Mouse (Mus musculus) neural tube, embryonic 11.5 days (tissue): Measurements from ENCODE around the gene Gm21704. TPM values are rescaled to one million over a fixed set of nuclear protein-coding genes. Genes with fewer than 3 reads are reported as not detected.
"Not testable (repeated sequence)": the region's sequence is repeated elsewhere in the genome, so short reads cannot be mapped to it uniquely, and the experiment has no call there.

Source experiments
- ATAC-seq: fragments of 200-750 bp; cut with Nextera tagmentation; 2 replicates; pipeline ENCODE4 v1.8.0; 2017; ENCODE audit warnings: moderate number of reproducible peaks, mild to moderate bottlenecking, moderate TSS enrichment, moderate library complexity; ENCODE audit not compliant: insufficient read depth, low FRiP score, low TSS enrichment
- DNase-seq: peaks from one replicate; pipeline ENCODE4 v3.0.0-alpha.2; 2015; ENCODE audit warnings: low spot score
- H3K27ac ChIP-seq: fragments of 300-500 bp; sonication (generic); 2 replicates; pipeline ENCODE4 v1.5.1; 2014; ENCODE audit warnings: low read depth, mild to moderate bottlenecking, low read length
- H3K27me3 ChIP-seq: fragments of 300-500 bp; sonication (generic); 2 replicates; pipeline ENCODE4 v1.6.1; 2014; ENCODE audit warnings: mild to moderate bottlenecking, low read length, mixed read lengths; ENCODE audit not compliant: control insufficient read depth, insufficient read depth
- H3K36me3 ChIP-seq: fragments of 300-500 bp; sonication (generic); 2 replicates; pipeline ENCODE4 v1.6.1; 2014; ENCODE audit warnings: mild to moderate bottlenecking, low read length, moderate library complexity, mixed read lengths; ENCODE audit not compliant: control insufficient read depth, insufficient read depth
- H3K4me1 ChIP-seq: fragments of 300-500 bp; sonication (generic); 2 replicates; pipeline ENCODE4 v1.6.1; 2014; ENCODE audit warnings: low read length, mixed read lengths; ENCODE audit not compliant: control insufficient read depth, insufficient read depth
- H3K4me2 ChIP-seq: fragments of 300-500 bp; sonication (generic); 2 replicates; pipeline ENCODE4 v1.6.1; 2014; ENCODE audit warnings: low read depth, mild to moderate bottlenecking, moderate library complexity
- H3K4me3 ChIP-seq: fragments of 300-500 bp; sonication (generic); 2 replicates; pipeline ENCODE4 v1.5.1; 2014; ENCODE audit warnings: low read depth, low read length
- H3K9ac ChIP-seq: fragments of 300-500 bp; sonication (generic); 2 replicates; pipeline ENCODE4 v1.6.1; 2014; ENCODE audit warnings: mild to moderate bottlenecking, low read length
- H3K9me3 ChIP-seq: fragments of 300-500 bp; sonication (generic); 2 replicates; pipeline ENCODE4 v1.6.1; 2016; ENCODE audit warnings: low read length; ENCODE audit not compliant: control insufficient read depth
- WGBS: fragments of 180-500 bp; shearing (Covaris S2); extraction: QIAGEN DNeasy Blood & Tissue Kit; methylation state at CpG from one replicate; pipeline ENCODE4 v1.1.7; 2014; 5-methylcytosine and 5-hydroxymethylcytosine counted together
- polyA plus RNA-seq: library from polyadenylated mRNA; unstranded; fragments of >200 nt; fragmentation: Nextera tagmentation; extraction: Ambion mirVana; gene quantifications from 2 replicates; pipeline ENCODE4 v1.2.1, GENCODE M21; 2014

The Gm21704 gene
- not detected in 2 replicates for polyA plus RNA-seq

- H3K9me3 ChIP-seq, DNase-seq, H3K4me3 ChIP-seq, H3K4me2 ChIP-seq, H3K27me3 ChIP-seq, ATAC-seq, H3K36me3 ChIP-seq, H3K9ac ChIP-seq, H3K27ac ChIP-seq, H3K4me1 ChIP-seq: not testable (repeated sequence)
- whole genome bisulfite sequencing = no CpG with 5 or more reads among the region's 9 CpGs
Observed at GRCm38 (mm10) chrY:3410067-3410466, at the start of gene Gm21704, which contains the start of gene Gm21708. TSS of gene Gm21704 (minus strand) at chrY:3410167. TSS of gene Gm21708 (minus strand) at chrY:3410167.

DNA sequence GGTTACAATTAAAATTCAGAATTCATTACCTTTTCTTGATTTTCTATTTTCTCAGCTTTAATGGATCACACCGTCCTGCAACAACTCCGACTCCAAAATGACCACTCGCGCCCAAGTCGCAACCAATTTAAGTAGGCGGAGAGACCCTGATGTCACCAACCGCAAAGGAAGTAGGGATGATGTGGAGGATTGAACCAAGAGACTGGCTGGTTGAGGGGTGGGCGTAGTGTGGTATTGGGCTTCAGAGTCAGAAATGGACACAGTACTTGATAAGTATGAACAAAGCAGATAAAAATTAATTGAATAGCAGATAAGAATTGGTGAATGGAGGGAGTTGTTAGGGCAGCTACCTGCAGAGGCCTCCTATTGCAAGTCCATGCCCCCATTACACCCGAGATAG lies 64.7 kb downstream of the Gm21704 start, which contains the start of gene Gm21693:
TSS of gene Gm21693 (minus strand) at position 101 of the 400 bp plus-strand sequence.
- H3K4me1 ChIP-seq, H3K4me3 ChIP-seq, H3K9ac ChIP-seq, H3K27me3 ChIP-seq, H3K27ac ChIP-seq, H3K9me3 ChIP-seq, ATAC-seq, H3K4me2 ChIP-seq, H3K36me3 ChIP-seq, DNase-seq: not testable (repeated sequence)
- no CpG with 5 or more reads among the region's 9 CpGs for WGBS

DNA sequence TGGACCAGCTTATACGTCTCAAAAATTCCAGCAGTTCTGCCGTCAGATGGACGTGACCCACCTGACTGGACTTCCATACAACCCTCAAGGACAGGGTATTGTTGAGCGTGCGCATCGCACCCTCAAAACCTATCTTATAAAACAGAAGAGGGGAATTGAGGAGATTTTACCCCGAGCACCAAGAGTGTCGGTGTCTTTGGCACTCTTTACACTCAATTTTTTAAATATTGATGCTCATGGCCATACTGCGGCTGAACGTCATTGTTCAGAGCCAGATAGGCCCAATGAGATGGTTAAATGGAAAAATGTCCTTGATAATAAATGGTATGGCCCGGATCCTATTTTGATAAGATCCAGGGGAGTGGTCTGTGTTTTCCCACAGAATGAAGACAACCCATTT lies 69.3 kb downstream of the Gm21704 start:
- H3K9ac ChIP-seq, ATAC-seq, H3K27ac ChIP-seq, DNase-seq, H3K4me3 ChIP-seq, H3K4me1 ChIP-seq, H3K4me2 ChIP-seq, H3K27me3 ChIP-seq, H3K9me3 ChIP-seq, H3K36me3 ChIP-seq: not testable (repeated sequence)
- 100% methylated on average over 1 of the region's 11 CpGs for WGBS

Other genes with a start within 250 kb of the Gm21704 start
- not detected in 2 replicates for gene Gm21677, start 103.7 kb downstream of the Gm21704 start, polyA plus RNA-seq
- not detected in 2 replicates for gene Gm21693, start 64.8 kb downstream of the Gm21704 start, polyA plus RNA-seq
- gene Gm21708, start within 50 bp of the Gm21704 start, polyA plus RNA-seq = not detected in 2 replicates